Mouse (Mus musculus): ENCODE data around the gene Slc16a5. TPM values are rescaled to one million over a fixed set of nuclear protein-coding genes. Genes with fewer than 3 reads are reported as not detected.

Gene Slc16a5
- polyA plus RNA-seq, 1 experiment from 2014 or later, result 0.34 TPM

GRCm38 (mm10) chr11:115427482-115428331, 34.6 kb upstream of the Slc16a5 start:
- H3K4me2 ChIP-seq (ENCODE audit: low read length), result peak overlapping the region; percentile 48
- peak overlapping the region; percentile 55 for H3K9ac ChIP-seq (ENCODE audit: low read depth, low read length)
- peak; percentile 83 for ATAC-seq
- H3K4me3 ChIP-seq (ENCODE audit: low read length), result 0 out of 2 replicates have a peak overlapping the region, but pooled peaks have one; percentile 10
- WGBS, result 33% methylated on average over 20 of the region's 20 CpGs
- no peaks in the 10 kb centered on the region for H3K27me3 ChIP-seq (replicated peaks; ENCODE audit: control insufficient read depth, insufficient read depth, low read length)
- H3K36me3 ChIP-seq (ENCODE audit: control insufficient read depth, insufficient read depth, low read length), result peaks cover 26% of the 10 kb centered on the region
- H3K9me3 ChIP-seq (ENCODE audit: control insufficient read depth, low read length), result no peaks in the 10 kb centered on the region
- H3K27ac ChIP-seq (ENCODE audit: low read depth, low read length), result peak overlapping the region; percentile 62; the same call in 1 of the 2 replicates
- peaks cover 6% of the 10 kb centered on the region for H3K4me1 ChIP-seq (ENCODE audit: control insufficient read depth, insufficient read depth, low read depth, low read length)

GRCm38 (mm10) chr11:115429307-115429706, 33.0 kb upstream of the Slc16a5 start:
- Histone ChIP-seq H3K27ac (ENCODE audit: low read depth, low read length) (no peak overlapping the region), H3K4me1 (ENCODE audit: control insufficient read depth, insufficient read depth, low read depth, low read length) (peaks cover 6% of the 10 kb centered on the region), H3K4me3 (ENCODE audit: low read length) (no peak overlapping the region), H3K9ac (ENCODE audit: low read depth, low read length) (no peak overlapping the region), H3K4me2 (ENCODE audit: low read length) (no peak overlapping the region), H3K36me3 (ENCODE audit: control insufficient read depth, insufficient read depth, low read length) (peaks cover 26% of the 10 kb centered on the region), H3K9me3 (ENCODE audit: control insufficient read depth, low read length) (no peaks in the 10 kb centered on the region), H3K27me3 (replicated peaks; ENCODE audit: control insufficient read depth, insufficient read depth, low read length) (no peaks in the 10 kb centered on the region)
- WGBS, result 88% methylated on average over 7 of the region's 7 CpGs
- no peak for ATAC-seq

- Histone ChIP-seq H3K36me3 (ENCODE audit: control insufficient read depth, insufficient read depth, low read length) (peaks cover 26% of the 10 kb centered on the region), H3K4me3 (ENCODE audit: low read length) (no peak overlapping the region), H3K9ac (ENCODE audit: low read depth, low read length) (no peak overlapping the region), H3K27ac (ENCODE audit: low read depth, low read length) (no peak overlapping the region), H3K4me1 (ENCODE audit: control insufficient read depth, insufficient read depth, low read depth, low read length) (peaks cover 8% of the 10 kb centered on the region), H3K9me3 (ENCODE audit: control insufficient read depth, low read length) (no peaks in the 10 kb centered on the region), H3K27me3 (replicated peaks; ENCODE audit: control insufficient read depth, insufficient read depth, low read length) (no peaks in the 10 kb centered on the region), H3K4me2 (ENCODE audit: low read length) (no peak overlapping the region)
- no peak for ATAC-seq
- 96% methylated on average over 6 of the region's 6 CpGs for WGBS
These were observed 31.7 kb upstream of the Slc16a5 start for GRCm38 (mm10) chr11:115430561-115430960.

- no peak for ATAC-seq
- H3K27me3 ChIP-seq (replicated peaks; ENCODE audit: control insufficient read depth, insufficient read depth, low read length), result no peaks in the 10 kb centered on the region
- no peak overlapping the region for H3K4me2 ChIP-seq (ENCODE audit: low read length)
- no peak overlapping the region for H3K9ac ChIP-seq (ENCODE audit: low read depth, low read length)
- no peaks in the 10 kb centered on the region for H3K9me3 ChIP-seq (ENCODE audit: control insufficient read depth, low read length)
- H3K4me1 ChIP-seq (ENCODE audit: control insufficient read depth, insufficient read depth, low read depth, low read length), result peaks cover 13% of the 10 kb centered on the region
- no peak overlapping the region for H3K27ac ChIP-seq (ENCODE audit: low read depth, low read length)
- H3K36me3 ChIP-seq (ENCODE audit: control insufficient read depth, insufficient read depth, low read length), result peaks cover 26% of the 10 kb centered on the region
- H3K4me3 ChIP-seq (ENCODE audit: low read length), result no peak overlapping the region
- 86% methylated on average over 4 of the region's 4 CpGs for WGBS
These were observed 29.5 kb upstream of the Slc16a5 start for GRCm38 (mm10) chr11:115432814-115433213.

- no peak overlapping the region for H3K9ac ChIP-seq (ENCODE audit: low read depth, low read length)
These were observed 28.9 kb upstream of the Slc16a5 start for GRCm38 (mm10) chr11:115433342-115433741.

GRCm38 (mm10) chr11:115435596-115436337, 26.5 kb upstream of the Slc16a5 start:
- H3K36me3 ChIP-seq (ENCODE audit: control insufficient read depth, insufficient read depth, low read length), result peaks cover 10% of the 10 kb centered on the region
- peak; percentile 67 for ATAC-seq

More at GRCm38 (mm10) chr11:115433342-115433741, 28.9 kb upstream of the Slc16a5 start:
- 75% methylated on average over 6 of the region's 6 CpGs for WGBS
- no peaks in the 10 kb centered on the region for H3K27me3 ChIP-seq (replicated peaks; ENCODE audit: control insufficient read depth, insufficient read depth, low read length)
- no peak for ATAC-seq
- H3K4me2 ChIP-seq (ENCODE audit: low read length), result no peak overlapping the region
- H3K4me3 ChIP-seq (ENCODE audit: low read length), result no peak overlapping the region
- H3K4me1 ChIP-seq (ENCODE audit: control insufficient read depth, insufficient read depth, low read depth, low read length), result peaks cover 10% of the 10 kb centered on the region
- no peak overlapping the region for H3K27ac ChIP-seq (ENCODE audit: low read depth, low read length)
- peaks cover 26% of the 10 kb centered on the region for H3K36me3 ChIP-seq (ENCODE audit: control insufficient read depth, insufficient read depth, low read length)
- H3K9me3 ChIP-seq (ENCODE audit: control insufficient read depth, low read length), result no peaks in the 10 kb centered on the region

GRCm38 (mm10) chr11:115437571-115438122, 24.6 kb upstream of the Slc16a5 start:
- Histone ChIP-seq H3K4me2 (ENCODE audit: low read length) (no peak overlapping the region), H3K27ac (ENCODE audit: low read depth, low read length) (no peak overlapping the region)
- WGBS, result 75% methylated on average over 5 of the region's 5 CpGs

More at GRCm38 (mm10) chr11:115435596-115436337, 26.5 kb upstream of the Slc16a5 start:
- Histone ChIP-seq H3K9me3 (ENCODE audit: control insufficient read depth, low read length) (no peaks in the 10 kb centered on the region), H3K4me2 (ENCODE audit: low read length) (peak overlapping the region; percentile 65), H3K9ac (ENCODE audit: low read depth, low read length) (peak overlapping the region; percentile 45), H3K27me3 (replicated peaks; ENCODE audit: control insufficient read depth, insufficient read depth, low read length) (no peaks in the 10 kb centered on the region), H3K4me3 (ENCODE audit: low read length) (peak overlapping the region; percentile 29), H3K27ac (ENCODE audit: low read depth, low read length) (no peak overlapping the region), H3K4me1 (ENCODE audit: control insufficient read depth, insufficient read depth, low read depth, low read length) (peaks cover 10% of the 10 kb centered on the region)
- WGBS, result 5% methylated on average over 31 of the region's 31 CpGs

GRCm38 (mm10) chr11:115439326-115439725, 22.9 kb upstream of the Slc16a5 start:
- Histone ChIP-seq H3K36me3 (ENCODE audit: control insufficient read depth, insufficient read depth, low read length) (no peaks in the 10 kb centered on the region), H3K27ac (ENCODE audit: low read depth, low read length) (no peak overlapping the region), H3K9me3 (ENCODE audit: control insufficient read depth, low read length) (no peaks in the 10 kb centered on the region), H3K4me1 (ENCODE audit: control insufficient read depth, insufficient read depth, low read depth, low read length) (peaks cover 10% of the 10 kb centered on the region), H3K27me3 (replicated peaks; ENCODE audit: control insufficient read depth, insufficient read depth, low read length) (no peaks in the 10 kb centered on the region), H3K9ac (ENCODE audit: low read depth, low read length) (no peak overlapping the region), H3K4me3 (ENCODE audit: low read length) (no peak overlapping the region), H3K4me2 (ENCODE audit: low read length) (no peak overlapping the region)
- no peak for ATAC-seq
- WGBS, result 91% methylated on average over 3 of the region's 3 CpGs

More at GRCm38 (mm10) chr11:115437571-115438122, 24.6 kb upstream of the Slc16a5 start:
- Histone ChIP-seq H3K4me1 (ENCODE audit: control insufficient read depth, insufficient read depth, low read depth, low read length) (peaks cover 10% of the 10 kb centered on the region), H3K27me3 (replicated peaks; ENCODE audit: control insufficient read depth, insufficient read depth, low read length) (no peaks in the 10 kb centered on the region), H3K9me3 (ENCODE audit: control insufficient read depth, low read length) (no peaks in the 10 kb centered on the region), H3K36me3 (ENCODE audit: control insufficient read depth, insufficient read depth, low read length) (no peaks in the 10 kb centered on the region), H3K9ac (ENCODE audit: low read depth, low read length) (no peak overlapping the region), H3K4me3 (ENCODE audit: low read length) (no peak overlapping the region)
- ATAC-seq, result no peak
